Mouse (Mus musculus): ENCODE results near the gene Carmil2. TPM values are rescaled to one million over a fixed set of nuclear protein-coding genes. Genes with fewer than 3 reads are reported as not detected.

Carmil2 gene
- polyA plus RNA-seq, 1 experiment = 0.23 TPM

DNA sequence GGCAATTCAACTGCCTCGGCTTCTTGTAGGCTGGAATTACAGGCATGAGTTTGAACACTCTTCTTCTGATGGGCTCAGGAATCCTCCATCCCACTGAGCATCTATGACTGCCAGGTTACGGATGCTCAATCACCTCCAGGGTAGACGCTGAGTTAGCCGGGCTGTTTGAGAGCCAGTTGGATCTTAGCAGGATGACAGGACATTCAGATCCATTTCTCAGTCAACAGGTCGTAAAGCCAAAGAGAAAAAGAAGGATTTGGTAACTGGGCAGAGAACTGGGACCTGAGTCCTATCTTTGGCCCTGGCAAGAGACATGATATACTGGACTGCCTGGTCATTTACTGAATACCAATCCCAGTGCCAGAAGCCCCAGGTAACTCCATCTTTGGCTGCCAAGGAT lies 53.1 kb downstream of the Carmil2 start:
- no peaks in the 10 kb centered on the region for H3K27me3 ChIP-seq (ENCODE audit: control insufficient read depth, insufficient read depth, insufficient read length)
- no peak overlapping the region for H3ac ChIP-seq (ENCODE audit: control insufficient read depth, insufficient read length)
- no peaks in the 10 kb centered on the region for H3K79me2 ChIP-seq (ENCODE audit: control insufficient read depth, insufficient read depth)
- H3K36me3 ChIP-seq (ENCODE audit: control insufficient read depth, insufficient read depth) = no peaks in the 10 kb centered on the region
- no peak overlapping the region for H3K4me2 ChIP-seq (ENCODE audit: low read depth)
- TF ChIP-seq USF1 (IDR thresholded peaks at IDR 0.05; ENCODE audit: low read depth) (no peak), MAX (IDR thresholded peaks at IDR 0.05; ENCODE audit: low read depth) (no peak), MYOG (IDR thresholded peaks at IDR 0.05; ENCODE audit: control insufficient read depth in 1 of 3, insufficient read depth in 1 of 3, insufficient read length in 2 of 3, low read depth in 2 of 3) (no peak), MYOD1 (IDR thresholded peaks at IDR 0.05; ENCODE audit: control insufficient read depth in 1 of 3, insufficient read length in 2 of 3, low read depth in 2 of 3) (no peak), POLR2AphosphoS2 (IDR thresholded peaks at IDR 0.05; ENCODE audit: insufficient read length, low read depth) (no peak), TCF3 (IDR thresholded peaks at IDR 0.05; ENCODE audit: insufficient read length, low read depth) (no peak), E2F4 (IDR thresholded peaks at IDR 0.05; ENCODE audit: insufficient read depth) (no peak), POLR2A (IDR thresholded peaks at IDR 0.05; ENCODE audit: insufficient read length, low read depth) (no peak), CEBPB (IDR thresholded peaks at IDR 0.05; ENCODE audit: insufficient read depth, poor library complexity, severe bottlenecking) (no peak)
- H3K4me3 ChIP-seq = no peak overlapping the region

DNA sequence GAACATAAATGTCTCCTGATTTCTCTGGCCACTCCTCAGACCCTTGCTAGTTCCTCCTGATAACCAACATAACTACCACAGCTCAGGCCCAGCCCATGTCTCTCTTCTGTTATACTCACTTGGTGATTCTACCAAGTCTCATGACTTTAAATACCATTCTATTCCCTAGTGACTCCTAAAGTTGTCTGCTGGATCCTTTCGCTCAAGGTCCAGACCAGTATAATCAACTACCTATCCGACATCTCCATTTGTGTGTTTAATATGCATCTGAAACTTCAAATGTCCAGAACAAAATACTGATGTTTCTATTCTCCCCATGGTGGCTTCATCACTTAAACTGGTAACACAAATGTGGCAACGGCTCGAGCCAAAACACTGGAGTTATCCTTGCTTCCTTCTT lies 57.2 kb downstream of the Carmil2 start:
- Histone ChIP-seq H3K4me3 (no peak overlapping the region), H3ac (ENCODE audit: control insufficient read depth, insufficient read length) (no peak overlapping the region), H3K79me2 (ENCODE audit: control insufficient read depth, insufficient read depth) (no peaks in the 10 kb centered on the region), H3K4me2 (ENCODE audit: low read depth) (no peak overlapping the region), H3K36me3 (ENCODE audit: control insufficient read depth, insufficient read depth) (no peaks in the 10 kb centered on the region), H3K27me3 (ENCODE audit: control insufficient read depth, insufficient read depth, insufficient read length) (no peaks in the 10 kb centered on the region)
- TF ChIP-seq SRF (IDR thresholded peaks at IDR 0.05; ENCODE audit: control insufficient read depth, insufficient read length, low read depth) = no peak
- TF ChIP-seq MYOD1 (IDR thresholded peaks at IDR 0.05; ENCODE audit: control insufficient read depth in 1 of 3, insufficient read length in 2 of 3, low read depth in 2 of 3) = no peak
- TF ChIP-seq TCF12 (IDR thresholded peaks at IDR 0.05; ENCODE audit: insufficient read depth, poor library complexity, severe bottlenecking) = no peak
- no peak for TF ChIP-seq USF1 (IDR thresholded peaks at IDR 0.05; ENCODE audit: low read depth)
- TF ChIP-seq REST (IDR thresholded peaks at IDR 0.05; ENCODE audit: insufficient read depth, insufficient read length) = no peak
- TF ChIP-seq TCF3 (IDR thresholded peaks at IDR 0.05; ENCODE audit: insufficient read length, low read depth) = no peak
- no peak for TF ChIP-seq MAX (IDR thresholded peaks at IDR 0.05; ENCODE audit: low read depth)
- no peak for TF ChIP-seq MYOG (IDR thresholded peaks at IDR 0.05; ENCODE audit: control insufficient read depth in 1 of 3, insufficient read depth in 1 of 3, insufficient read length in 2 of 3, low read depth in 2 of 3)
- TF ChIP-seq CEBPB (IDR thresholded peaks at IDR 0.05; ENCODE audit: insufficient read depth, poor library complexity, severe bottlenecking) = no peak
- TF ChIP-seq POLR2A (IDR thresholded peaks at IDR 0.05; ENCODE audit: insufficient read length, low read depth) = no peak
- TF ChIP-seq E2F4 (IDR thresholded peaks at IDR 0.05; ENCODE audit: insufficient read depth) = no peak
- no peak for TF ChIP-seq POLR2AphosphoS2 (IDR thresholded peaks at IDR 0.05; ENCODE audit: insufficient read length, low read depth)

Other genes starting within 250 kb of the Carmil2 start
- 155 TPM for gene Tppp3, start 214.7 kb upstream of the Carmil2 start, polyA plus RNA-seq (2012; fragmentation: generic; extraction: Trizol)
- 17.3 TPM for gene Zdhhc1, start 189.4 kb upstream of the Carmil2 start, polyA plus RNA-seq (2012; fragmentation: generic; extraction: Trizol)
- 0.59 TPM for gene Hsd11b2, start 167.5 kb upstream of the Carmil2 start, polyA plus RNA-seq (2012; fragmentation: generic; extraction: Trizol)
- 126 TPM for gene Atp6v0d1, start 120.2 kb upstream of the Carmil2 start, polyA plus RNA-seq (2012; fragmentation: generic; extraction: Trizol)
- gene Ripor1, start 81.0 kb upstream of the Carmil2 start, polyA plus RNA-seq (2012; fragmentation: generic; extraction: Trizol) = 47.6 TPM
- 17.6 TPM for gene Ctcf, start 49.7 kb upstream of the Carmil2 start, polyA plus RNA-seq (2012; fragmentation: generic; extraction: Trizol)
- gene Agrp, start 48.9 kb upstream of the Carmil2 start, polyA plus RNA-seq (2012; fragmentation: generic; extraction: Trizol) = 0.47 TPM
- gene Acd, start 14.8 kb downstream of the Carmil2 start, polyA plus RNA-seq (2012; fragmentation: generic; extraction: Trizol) = 20.4 TPM
- gene Pard6a, start 14.9 kb downstream of the Carmil2 start, polyA plus RNA-seq (2012; fragmentation: generic; extraction: Trizol) = 32.1 TPM
- 0.08 TPM for gene 4933405L10Rik, start 21.4 kb downstream of the Carmil2 start, polyA plus RNA-seq (2012; fragmentation: generic; extraction: Trizol)
- gene Enkd1, start 21.9 kb downstream of the Carmil2 start, polyA plus RNA-seq (2012; fragmentation: generic; extraction: Trizol) = 21.6 TPM
- 5.0 TPM for gene Gfod2, start 72.4 kb downstream of the Carmil2 start, polyA plus RNA-seq (2012; fragmentation: generic; extraction: Trizol)
- gene Ranbp10, start 141.1 kb downstream of the Carmil2 start, polyA plus RNA-seq (2012; fragmentation: generic; extraction: Trizol) = 15.6 TPM
- gene Tsnaxip1, start 141.5 kb downstream of the Carmil2 start, polyA plus RNA-seq (2012; fragmentation: generic; extraction: Trizol) = 0.10 TPM
- gene Cenpt, start 167.0 kb downstream of the Carmil2 start, polyA plus RNA-seq (2012; fragmentation: generic; extraction: Trizol) = 20.4 TPM
- gene Thap11, start 168.9 kb downstream of the Carmil2 start, polyA plus RNA-seq (2012; fragmentation: generic; extraction: Trizol) = 49.0 TPM
- gene Nutf2, start 174.3 kb downstream of the Carmil2 start, polyA plus RNA-seq (2012; fragmentation: generic; extraction: Trizol) = 141 TPM
- 33.2 TPM for gene Edc4, start 194.6 kb downstream of the Carmil2 start, polyA plus RNA-seq (2012; fragmentation: generic; extraction: Trizol)
- gene Nrn1l, start 207.3 kb downstream of the Carmil2 start, polyA plus RNA-seq (2012; fragmentation: generic; extraction: Trizol) = 0.36 TPM
- gene Pskh1, start 214.2 kb downstream of the Carmil2 start, polyA plus RNA-seq (2012; fragmentation: generic; extraction: Trizol) = 16.1 TPM
- 0.14 TPM for gene Ctrl, start 247.6 kb downstream of the Carmil2 start, polyA plus RNA-seq (2012; fragmentation: generic; extraction: Trizol)